Mouse (Mus musculus): ENCODE results near the gene Slc39a9. TPM values are rescaled to one million over a fixed set of nuclear protein-coding genes. Genes with fewer than 3 reads are reported as not detected.

Slc39a9 gene
- polyA plus RNA-seq, 1 experiment, result 29.1 TPM

DNA sequence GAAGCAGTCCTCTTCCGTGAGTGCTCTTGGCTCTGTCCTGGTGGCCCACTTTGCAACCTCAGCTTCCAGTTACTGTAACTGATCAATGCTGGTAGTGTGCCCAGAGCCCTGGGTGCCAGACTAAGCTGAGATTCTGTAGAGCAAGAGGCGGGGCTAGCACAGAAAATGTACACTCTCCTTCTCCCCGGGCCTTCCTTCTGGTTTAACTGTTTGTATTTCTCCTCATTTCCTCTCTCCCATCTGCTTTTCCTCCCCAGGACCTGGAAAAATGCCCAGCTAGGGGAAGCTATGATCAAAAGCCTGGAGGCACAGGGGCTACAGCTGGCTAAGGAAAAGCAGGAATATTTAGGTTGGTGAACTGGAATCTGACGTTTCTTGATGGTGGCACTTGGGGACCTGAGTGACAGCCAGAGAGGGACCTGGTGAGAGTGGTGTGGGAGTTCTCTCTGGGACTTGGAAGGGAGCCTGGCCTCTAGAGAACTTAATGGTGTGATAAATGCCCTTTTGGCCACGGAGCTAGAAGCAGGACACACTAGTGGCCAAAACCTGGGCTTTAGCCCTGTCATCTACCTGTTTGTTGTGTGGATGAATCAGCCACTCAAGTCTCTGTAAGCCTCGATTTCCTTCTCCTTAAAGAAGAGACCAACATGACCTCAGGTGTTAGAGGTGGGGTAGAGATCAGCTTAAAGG lies 63.4 kb downstream of the Slc39a9 start:
- DNase-seq (ENCODE audit: extremely low spot score in 1 of 2, low spot score in 1 of 2), result peak in 1 of 2 experiments; percentile 25

DNA sequence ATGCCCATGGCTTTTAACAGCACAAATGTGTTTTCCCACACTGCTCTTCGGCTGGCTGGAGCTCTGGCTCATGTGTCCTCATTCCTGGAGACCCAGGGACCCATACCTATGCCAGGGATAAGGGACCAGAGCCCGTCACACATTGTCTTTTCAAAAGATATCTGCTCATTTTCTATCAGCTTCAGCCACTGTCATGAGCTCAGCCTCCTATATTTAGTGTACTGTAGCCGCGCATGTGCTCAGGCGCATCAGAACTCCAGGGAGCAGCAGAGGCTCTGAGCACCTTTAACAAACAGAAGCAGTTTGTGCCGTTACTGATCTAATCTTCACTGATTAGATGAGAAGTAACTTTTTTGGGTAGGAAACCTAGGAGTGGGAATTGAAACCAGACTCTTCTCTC lies 72.2 kb downstream of the Slc39a9 start:
- peak in 1 of 2 experiments; percentile 34 for DNase-seq (ENCODE audit: extremely low spot score in 1 of 2, low spot score in 1 of 2)

DNA sequence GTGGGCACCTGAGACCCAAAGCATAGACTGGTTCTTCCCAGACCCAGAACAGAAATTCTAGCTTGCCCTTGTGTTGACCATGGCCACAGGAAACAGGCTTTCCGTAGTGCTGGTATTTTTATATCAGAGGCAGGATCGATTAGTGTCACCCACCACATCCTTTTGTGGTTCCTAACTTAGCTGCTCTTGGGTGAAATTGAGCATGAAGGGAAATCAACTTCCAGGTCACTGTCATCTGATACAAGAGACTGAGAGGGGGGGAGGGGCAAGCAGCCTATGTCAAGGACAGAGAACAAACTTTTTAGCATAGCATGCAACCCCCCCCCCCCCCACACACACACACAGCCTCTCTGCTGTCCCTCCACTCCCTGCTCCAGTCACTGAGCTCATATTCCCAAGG lies 75.5 kb downstream of the Slc39a9 start:
- DNase-seq (ENCODE audit: extremely low spot score in 1 of 2, low spot score in 1 of 2), result no peak

DNA sequence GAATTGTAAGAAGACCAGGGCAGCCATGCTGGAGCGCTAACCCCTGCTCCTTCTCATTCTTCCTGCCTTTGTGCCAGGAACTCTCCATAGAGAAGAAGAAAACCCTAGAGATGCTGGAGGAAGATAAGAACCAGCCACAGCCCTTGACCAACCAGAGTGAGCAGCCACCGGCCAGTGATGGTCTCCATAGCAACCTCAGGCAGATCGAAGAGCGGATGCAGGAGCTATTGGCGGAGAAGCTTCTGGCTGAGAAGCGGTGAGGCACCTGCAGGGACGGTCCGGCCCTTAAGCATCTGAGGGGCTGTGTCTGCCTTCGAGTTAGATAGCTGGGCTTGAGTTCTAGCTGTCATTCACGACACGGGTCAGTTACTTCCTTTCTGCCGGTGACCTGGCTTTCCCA lies 76.8 kb downstream of the Slc39a9 start:
- no peak for DNase-seq (ENCODE audit: extremely low spot score in 1 of 2, low spot score in 1 of 2)

DNA sequence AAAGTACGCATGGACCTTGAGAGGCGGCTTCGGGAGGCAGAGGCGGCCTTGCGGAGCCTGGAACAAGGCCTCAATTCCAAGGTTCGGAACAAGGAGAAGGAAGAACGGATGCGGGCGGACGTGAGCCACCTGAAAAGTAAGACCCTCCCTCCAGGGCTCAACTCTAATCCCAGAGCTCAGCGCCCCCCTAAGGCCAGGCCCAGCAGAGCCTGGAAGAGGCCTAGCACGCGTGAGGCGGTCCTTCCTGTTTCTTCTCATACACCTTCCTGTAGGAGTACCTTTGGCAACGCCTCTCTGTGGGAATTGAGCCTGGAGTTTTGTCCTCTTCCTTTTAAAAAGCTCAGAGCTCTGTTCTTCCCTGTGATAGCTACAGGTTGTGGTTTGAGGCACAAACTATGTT lies 77.8 kb downstream of the Slc39a9 start:
- DNase-seq (ENCODE audit: extremely low spot score in 1 of 2, low spot score in 1 of 2), result no peak

DNA sequence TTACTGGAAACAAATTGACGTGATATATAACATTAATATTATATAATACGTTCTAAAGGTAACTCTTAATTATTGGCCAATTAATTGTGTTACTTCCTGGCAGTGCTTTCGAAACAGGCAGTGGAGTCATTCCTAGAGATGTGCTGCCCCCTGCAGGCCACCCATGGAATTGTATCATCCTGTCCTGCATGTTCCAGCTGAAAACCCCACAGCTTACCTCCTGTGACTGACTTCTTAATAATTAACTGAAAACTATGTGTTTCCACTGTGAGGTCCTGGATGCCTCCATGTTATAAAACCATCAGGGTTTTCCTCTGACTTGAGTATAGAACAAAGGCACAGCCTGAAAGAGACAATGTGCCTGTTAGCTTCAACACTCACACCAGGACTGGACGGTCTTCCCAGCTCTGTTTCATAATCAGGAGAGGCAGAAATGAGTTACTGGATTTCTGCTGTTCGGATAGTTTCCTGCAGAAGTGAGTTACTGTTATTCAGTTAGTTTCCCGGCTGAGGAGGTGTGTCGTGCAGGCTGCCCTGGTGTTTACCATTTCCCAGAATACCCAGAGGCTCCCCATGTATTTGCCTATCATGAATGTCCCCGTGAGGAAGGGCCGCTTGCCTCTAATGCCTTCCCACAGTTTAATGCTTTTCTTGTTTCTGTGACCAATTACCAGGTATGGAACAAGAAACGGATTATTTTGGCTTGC lies 81.3 kb downstream of the Slc39a9 start:
- DNase-seq (ENCODE audit: extremely low spot score in 1 of 2, low spot score in 1 of 2), result peak; percentile 49 to 94

DNA sequence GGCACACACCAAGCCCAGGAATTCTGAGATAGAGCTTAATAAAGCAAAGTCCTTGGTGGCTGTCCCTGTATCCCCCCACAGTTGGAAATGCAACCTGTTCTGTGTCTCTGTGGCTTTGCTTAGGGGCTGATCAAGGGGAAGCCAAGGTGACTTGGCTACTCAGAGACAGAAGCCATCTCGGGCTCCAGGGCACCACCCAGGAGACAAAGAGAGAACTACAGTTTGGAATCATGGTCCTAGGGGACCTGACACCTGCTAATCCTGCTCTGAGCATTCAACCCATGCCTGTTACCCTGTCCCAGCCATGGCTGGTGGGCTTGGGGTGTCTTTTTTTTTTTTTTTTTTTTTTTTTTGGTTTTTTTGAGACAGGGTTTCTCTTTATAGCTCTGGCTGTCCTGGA lies 84.5 kb downstream of the Slc39a9 start:
- no peak for DNase-seq (ENCODE audit: extremely low spot score in 1 of 2, low spot score in 1 of 2)

DNA sequence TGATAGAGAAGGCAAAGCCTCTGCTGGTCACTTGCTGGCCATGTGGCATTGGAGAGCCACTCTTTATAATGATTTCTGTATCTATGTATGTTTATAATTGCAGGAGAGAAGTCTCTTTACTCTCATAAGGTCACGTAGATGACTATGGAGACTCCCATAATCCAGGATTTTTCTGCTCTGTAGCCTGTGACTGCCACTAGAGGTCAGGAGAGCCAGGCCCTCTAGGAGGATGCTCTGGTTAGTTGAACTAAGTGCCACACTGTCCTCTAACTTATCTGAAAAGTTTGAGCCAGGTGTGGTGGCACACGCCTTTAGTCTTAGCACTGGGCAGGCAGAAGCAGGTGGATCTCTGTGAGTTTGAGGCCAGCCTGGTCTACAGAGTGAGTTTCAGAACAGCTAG lies 85.1 kb downstream of the Slc39a9 start:
- DNase-seq (ENCODE audit: extremely low spot score in 1 of 2, low spot score in 1 of 2), result no peak

DNA sequence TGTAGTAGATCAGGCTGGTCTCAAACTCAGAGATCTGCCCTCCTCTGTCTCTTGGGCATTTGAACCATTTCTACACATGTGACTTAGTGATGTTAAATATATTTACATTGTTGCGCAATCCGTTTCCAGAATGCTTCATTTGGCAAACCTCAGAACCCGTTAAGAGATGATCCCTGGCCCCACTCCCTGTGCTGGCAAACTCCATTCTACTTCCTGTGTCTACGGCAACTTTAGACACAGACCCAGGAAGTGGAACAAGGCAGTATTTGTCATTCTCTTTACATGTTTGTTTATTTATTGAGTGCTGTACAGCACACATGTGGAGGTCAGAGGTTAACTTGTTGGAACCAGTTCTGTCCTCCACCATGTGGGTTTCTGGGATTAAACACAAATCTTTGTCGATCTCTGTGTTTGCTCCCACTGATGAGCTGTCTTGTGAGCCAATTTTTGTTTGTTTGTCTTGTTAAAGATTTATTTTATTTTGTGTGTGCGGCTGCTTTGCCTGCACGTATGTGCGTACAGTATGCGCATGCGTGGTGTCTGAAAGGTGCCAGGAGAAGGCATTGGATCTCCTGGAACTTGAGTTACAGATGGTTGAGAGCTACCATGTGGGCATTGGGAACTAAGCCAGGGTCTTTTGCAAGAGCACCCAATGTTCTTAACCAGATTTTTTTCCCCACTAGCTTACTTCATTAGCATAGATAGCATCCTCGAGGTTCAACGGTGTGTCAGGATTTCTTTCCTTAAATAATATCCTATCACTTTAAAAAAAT lies 86.3 kb downstream of the Slc39a9 start:
- peak in 1 of 2 experiments; percentile 47 for DNase-seq (ENCODE audit: extremely low spot score in 1 of 2, low spot score in 1 of 2)

DNA sequence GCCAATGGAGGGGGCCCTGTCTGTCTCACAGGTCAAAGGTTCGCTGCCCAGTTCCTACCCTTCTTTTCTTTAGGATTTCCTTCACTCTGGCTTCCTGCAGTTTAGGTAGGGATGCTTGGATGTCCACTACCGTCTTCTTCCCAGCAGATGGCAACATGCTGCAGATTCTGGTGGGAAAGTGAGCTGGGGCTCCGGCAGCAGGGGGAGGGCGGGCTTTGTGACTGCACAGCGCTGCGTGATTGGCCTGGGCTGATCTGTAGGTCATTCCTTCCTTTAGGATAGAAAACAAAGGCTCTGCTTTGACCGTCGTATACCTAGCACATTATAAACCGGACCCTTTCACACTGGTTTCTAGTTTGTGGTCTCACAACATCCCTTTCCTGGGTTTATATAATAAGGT lies 86.9 kb downstream of the Slc39a9 start:
- DNase-seq (ENCODE audit: extremely low spot score in 1 of 2, low spot score in 1 of 2), result peak; percentile 49 to 75

Other genes starting within 250 kb of the Slc39a9 start
- 44.5 and 45.2 TPM in 2 replicates for gene Dcaf5, start 207.3 kb upstream of the Slc39a9 start, polyA plus RNA-seq (2012; rRNA removed)
- 107 and 129 TPM in 2 replicates for gene Exd2, start 180.8 kb upstream of the Slc39a9 start, polyA plus RNA-seq (2012; rRNA removed)
- gene Galnt16, start 125.6 kb upstream of the Slc39a9 start, polyA plus RNA-seq (2012; rRNA removed), result 40.3 and 43.6 TPM in 2 replicates
- gene Erh, start 458 bp downstream of the Slc39a9 start, polyA plus RNA-seq (2012; rRNA removed), result 104 and 113 TPM in 2 replicates
- 5.3 and 6.7 TPM in 2 replicates for gene Plekhd1, start 48.7 kb downstream of the Slc39a9 start, polyA plus RNA-seq (2012; rRNA removed)
- gene Ccdc177, start 116.8 kb downstream of the Slc39a9 start, polyA plus RNA-seq (2012; rRNA removed), result 5.3 and 6.3 TPM in 2 replicates
- 20.7 and 22.9 TPM in 2 replicates for gene Susd6, start 146.6 kb downstream of the Slc39a9 start, polyA plus RNA-seq (2012; rRNA removed)

Data from frontal cortex, adult 2 months (tissue).